Mouse (Mus musculus): ENCODE results near the gene Zfyve9. TPM values are rescaled to one million over a fixed set of nuclear protein-coding genes. Genes with fewer than 3 reads are reported as not detected.

Zfyve9 gene
- polyA plus RNA-seq, 1 experiment from 2014 or later: 4.2 TPM

Other genes starting within 250 kb of the Zfyve9 start
- 117 and 122 TPM in 2 replicates for gene Prpf38a, start 201.5 kb downstream of the Zfyve9 start, polyA plus RNA-seq (2016; fragmentation: Nextera tagmentation; extraction: Ambion mirVana)
- 25.0 and 25.8 TPM in 2 replicates for gene Orc1, start 201.4 kb downstream of the Zfyve9 start, polyA plus RNA-seq (2016; fragmentation: Nextera tagmentation; extraction: Ambion mirVana)
- gene Cc2d1b, start 160.9 kb downstream of the Zfyve9 start, polyA plus RNA-seq (2016; fragmentation: Nextera tagmentation; extraction: Ambion mirVana): 31.4 and 34.7 TPM in 2 replicates
- gene 3110021N24Rik, start 61.1 kb downstream of the Zfyve9 start, polyA plus RNA-seq (2016; fragmentation: Nextera tagmentation; extraction: Ambion mirVana): 1.4 and 2.1 TPM in 2 replicates
- gene Btf3l4, start 52.8 kb upstream of the Zfyve9 start, polyA plus RNA-seq (2016; fragmentation: Nextera tagmentation; extraction: Ambion mirVana): 210 and 220 TPM in 2 replicates
- gene Txndc12, start 53.8 kb upstream of the Zfyve9 start, polyA plus RNA-seq (2016; fragmentation: Nextera tagmentation; extraction: Ambion mirVana): 92.3 and 92.8 TPM in 2 replicates
- 65.3 and 70.6 TPM in 2 replicates for gene Kti12, start 67.0 kb upstream of the Zfyve9 start, polyA plus RNA-seq (2016; fragmentation: Nextera tagmentation; extraction: Ambion mirVana)
- gene A730015C16Rik, start 67.8 kb upstream of the Zfyve9 start, polyA plus RNA-seq (2016; fragmentation: Nextera tagmentation; extraction: Ambion mirVana): 1.3 and 1.9 TPM in 2 replicates
- 17.1 and 20.8 TPM in 2 replicates for gene Rab3b, start 98.3 kb upstream of the Zfyve9 start, polyA plus RNA-seq (2016; fragmentation: Nextera tagmentation; extraction: Ambion mirVana)
- gene Nrd1, start 219.9 kb upstream of the Zfyve9 start, polyA plus RNA-seq (2016; fragmentation: Nextera tagmentation; extraction: Ambion mirVana): 76.7 and 78.6 TPM in 2 replicates